Mouse (Mus musculus) heart, embryonic 14.5 days (tissue): ENCODE measurements around the gene Eid1. TPM values are rescaled to one million over a fixed set of nuclear protein-coding genes. Genes with fewer than 3 reads are reported as not detected.

Experiments
- ATAC-seq: fragments of 200-750 bp; cut with Nextera tagmentation; 2 replicates; pipeline ENCODE4 v1.8.0; 2017; ENCODE audit warnings: low read depth, moderate TSS enrichment; ENCODE audit not compliant: insufficient number of reproducible peaks, insufficient read depth, low FRiP score
- H3K27ac ChIP-seq, 2 experiments: fragments of 200-500 bp in 1 of 2; fragments of 300-500 bp in 1 of 2; sonication (generic) in 1 of 2; replicated peaks in 1 of 2; 2 replicates each; pipeline ENCODE4 v1.5.1; 2012 to 2014; ENCODE audit warnings: low read depth in 2 of 2, low read length in 2 of 2, control low read depth in 1 of 2, mild to moderate bottlenecking in 1 of 2, mixed read lengths in 1 of 2; ENCODE audit not compliant: control insufficient read depth in 1 of 2, insufficient read depth in 1 of 2
- H3K27me3 ChIP-seq: fragments of 300-500 bp; sonication (generic); 2 replicates; pipeline ENCODE4 v1.6.1; 2014; ENCODE audit warnings: mild to moderate bottlenecking, low read length, control low read depth; ENCODE audit not compliant: control insufficient read depth, insufficient read depth
- H3K36me3 ChIP-seq: fragments of 300-500 bp; sonication (generic); 2 replicates; pipeline ENCODE4 v1.6.1; 2014; ENCODE audit warnings: mild to moderate bottlenecking, control low read depth, low read length, mixed read lengths; ENCODE audit not compliant: control insufficient read depth, insufficient read depth
- H3K4me1 ChIP-seq, 2 experiments: fragments of 200-500 bp in 1 of 2; fragments of 300-500 bp in 1 of 2; sonication (generic) in 1 of 2; 2 replicates each; pipeline ENCODE4 v1.6.1; 2012 to 2014; ENCODE audit warnings: low read length in 2 of 2, control low read depth in 1 of 2, mixed read lengths in 1 of 2; ENCODE audit not compliant: control insufficient read depth in 2 of 2, insufficient read depth in 2 of 2
- H3K4me2 ChIP-seq: fragments of 300-500 bp; sonication (generic); 2 replicates; pipeline ENCODE4 v1.6.1; 2014; ENCODE audit warnings: mild to moderate bottlenecking, low read length
- H3K4me3 ChIP-seq, 2 experiments: fragments of 200-500 bp in 1 of 2; fragments of 300-500 bp in 1 of 2; sonication (generic) in 1 of 2; 2 replicates each; pipeline ENCODE4 v1.5.1; 2012 to 2014; ENCODE audit warnings: low read length in 2 of 2, mild to moderate bottlenecking in 2 of 2, control low read depth in 1 of 2, low read depth in 1 of 2, moderate library complexity in 1 of 2; ENCODE audit not compliant: control insufficient read depth in 1 of 2, insufficient read depth in 1 of 2
- H3K9ac ChIP-seq: fragments of 300-500 bp; sonication (generic); 2 replicates; pipeline ENCODE4 v1.6.1; 2014; ENCODE audit warnings: mild to moderate bottlenecking, low read length
- H3K9me3 ChIP-seq: fragments of 300-500 bp; sonication (generic); 2 replicates; pipeline ENCODE4 v1.6.1; 2016; ENCODE audit warnings: low read length, control low read depth; ENCODE audit not compliant: control insufficient read depth
- WGBS: fragments of 180-500 bp; shearing (Covaris S2); extraction: QIAGEN DNeasy Blood & Tissue Kit; methylation state at CpG from one replicate; pipeline ENCODE4 v1.1.7; 2014; 5-methylcytosine and 5-hydroxymethylcytosine counted together
- polyA plus RNA-seq: library from polyadenylated mRNA; unstranded; fragments of >200 nt; fragmentation: Nextera tagmentation; extraction: Ambion mirVana; gene quantifications from 2 replicates; pipeline ENCODE4 v1.2.1, GENCODE M21; 2014

Eid1 gene
- polyA plus RNA-seq, 1 experiment from 2014 or later: 208 TPM

- no peak for ATAC-seq
- Histone ChIP-seq H3K27ac (no peak overlapping the region), H3K4me3 (no peak overlapping the region), H3K9me3 (no peaks in the 10 kb centered on the region), H3K4me1 (no peaks in the 10 kb centered on the region), H3K9ac (no peak overlapping the region), H3K4me2 (no peak overlapping the region), H3K36me3 (no peaks in the 10 kb centered on the region), H3K27me3 (no peaks in the 10 kb centered on the region)
- 74% methylated on average over 7 of the region's 7 CpGs for WGBS
Observed at GRCm38 (mm10) chr2:125637331-125637730, 35.6 kb upstream of the Eid1 start.

GRCm38 (mm10) chr2:125644912-125645311, 28.0 kb upstream of the Eid1 start:
- Histone ChIP-seq H3K4me2 (no peak overlapping the region), H3K36me3 (no peaks in the 10 kb centered on the region), H3K27me3 (no peaks in the 10 kb centered on the region), H3K9ac (no peak overlapping the region), H3K9me3 (no peaks in the 10 kb centered on the region), H3K27ac (no peak overlapping the region), H3K4me3 (no peak overlapping the region), H3K4me1 (peaks cover 5 to 7% of the 10 kb centered on the region in 2 experiments; a peak in 2 of 4 replicates)
- no peak for ATAC-seq
- WGBS: 87% methylated on average over 6 of the region's 6 CpGs

GRCm38 (mm10) chr2:125650038-125650437, 22.9 kb upstream of the Eid1 start:
- Histone ChIP-seq H3K27ac (no peak overlapping the region), H3K36me3 (no peaks in the 10 kb centered on the region), H3K27me3 (no peaks in the 10 kb centered on the region), H3K4me1 (0 out of 4 replicates have a peak, but pooled peaks cover 0 to 5% of the 10 kb centered on the region in 2 experiments), H3K9ac (no peak overlapping the region), H3K4me2 (no peak overlapping the region), H3K4me3 (no peak overlapping the region), H3K9me3 (no peaks in the 10 kb centered on the region)
- WGBS: 87% methylated on average over 5 of the region's 5 CpGs
- ATAC-seq: no peak

GRCm38 (mm10) chr2:125650742-125651352, 22.0 kb upstream of the Eid1 start:
- Histone ChIP-seq H3K36me3 (no peaks in the 10 kb centered on the region), H3K27ac (no peak overlapping the region), H3K9ac (no peak overlapping the region), H3K4me1 (0 out of 4 replicates have a peak, but pooled peaks cover 0 to 5% of the 10 kb centered on the region in 2 experiments), H3K4me3 (no peak overlapping the region), H3K4me2 (no peak overlapping the region), H3K27me3 (no peaks in the 10 kb centered on the region), H3K9me3 (no peaks in the 10 kb centered on the region)
- WGBS: 87% methylated on average over 14 of the region's 14 CpGs
- no peak for ATAC-seq

GRCm38 (mm10) chr2:125651563-125651962, 21.3 kb upstream of the Eid1 start:
- no peak overlapping the region for H3K9ac ChIP-seq
- WGBS: 70% methylated on average over 8 of the region's 8 CpGs
- no peak overlapping the region for H3K27ac ChIP-seq
- no peak for ATAC-seq
- H3K27me3 ChIP-seq: no peaks in the 10 kb centered on the region
- no peaks in the 10 kb centered on the region for H3K36me3 ChIP-seq
- 0 out of 4 replicates have a peak, but pooled peaks cover 0 to 5% of the 10 kb centered on the region in 2 experiments for H3K4me1 ChIP-seq
- no peak overlapping the region for H3K4me2 ChIP-seq
- H3K9me3 ChIP-seq: no peaks in the 10 kb centered on the region
- H3K4me3 ChIP-seq: no peak overlapping the region

GRCm38 (mm10) chr2:125653286-125653685, 19.6 kb upstream of the Eid1 start:
- 81% methylated on average over 2 of the region's 2 CpGs for WGBS
- no peak overlapping the region for H3K4me2 ChIP-seq
- H3K36me3 ChIP-seq: no peaks in the 10 kb centered on the region
- no peak overlapping the region for H3K4me3 ChIP-seq
- no peak overlapping the region for H3K27ac ChIP-seq
- no peaks in the 10 kb centered on the region for H3K4me1 ChIP-seq
- H3K9me3 ChIP-seq: no peaks in the 10 kb centered on the region
- no peaks in the 10 kb centered on the region for H3K27me3 ChIP-seq
- no peak for ATAC-seq
- no peak overlapping the region for H3K9ac ChIP-seq

- no peaks in the 10 kb centered on the region for H3K9me3 ChIP-seq
- WGBS: 85% methylated on average over 9 of the region's 9 CpGs
- no peaks in the 10 kb centered on the region for H3K27me3 ChIP-seq
- no peak overlapping the region for H3K4me2 ChIP-seq
- no peak overlapping the region for H3K9ac ChIP-seq
- no peaks in the 10 kb centered on the region for H3K4me1 ChIP-seq
- no peak overlapping the region for H3K4me3 ChIP-seq
- H3K36me3 ChIP-seq: no peaks in the 10 kb centered on the region
- H3K27ac ChIP-seq: no peak overlapping the region
- ATAC-seq: no peak
Observed at GRCm38 (mm10) chr2:125655391-125655790, 17.5 kb upstream of the Eid1 start.
